Mouse (Mus musculus): Measurements from ENCODE around the gene Tnip2.

GRCm38 (mm10) chr5:34488741-34489417 lies 24.9 kb downstream of the Tnip2 start:
- TF ChIP-seq POLR2A (IDR thresholded peaks at IDR 0.05; ENCODE audit: borderline replicate concordance, extremely low read depth, insufficient read depth, insufficient read length, poor library complexity, severe bottlenecking) (no peak), CTCF (IDR thresholded peaks at IDR 0.05; ENCODE audit: borderline replicate concordance, extremely low read depth, insufficient read depth, insufficient read length) (no peak)
